Mouse (Mus musculus): ENCODE data around the gene 4921517D22Rik. TPM values are rescaled to one million over a fixed set of nuclear protein-coding genes. Genes with fewer than 3 reads are reported as not detected.

The 4921517D22Rik gene
- total RNA-seq, 1 experiment: not detected

DNA sequence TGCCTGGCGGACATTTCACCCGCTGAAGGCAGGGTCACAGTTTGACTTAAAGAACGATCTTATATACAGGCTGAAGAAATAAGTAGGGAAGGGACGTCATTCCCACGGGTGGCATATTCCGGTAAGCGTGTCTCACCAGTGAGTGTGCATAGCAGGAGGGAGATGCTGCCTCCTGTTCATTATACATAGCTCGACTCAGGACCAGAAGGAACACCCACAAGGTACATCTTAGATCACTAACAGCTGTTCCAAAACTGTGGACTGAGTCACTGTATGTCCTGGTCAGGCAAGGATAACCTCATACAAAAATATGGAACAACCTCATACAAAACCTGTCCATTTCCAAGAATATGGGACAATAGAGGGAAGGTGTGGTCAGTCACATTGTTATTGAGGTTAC, 5.2 kb upstream of the 4921517D22Rik start:
- no peaks in the 10 kb centered on the region for H3K9me3 ChIP-seq (ENCODE audit: control insufficient read depth, insufficient read depth, low read depth, low read length)
- no peak overlapping the region for H3K4me3 ChIP-seq (ENCODE audit: insufficient read depth in 1 of 2, low read depth in 1 of 2, low read length in 2 of 2, poor library complexity in 1 of 2, severe bottlenecking in 1 of 2)
- H3K27ac ChIP-seq (ENCODE audit: insufficient read depth, low read depth, low read length, poor library complexity, severe bottlenecking): no peak overlapping the region
- in situ Hi-C loops (cut with MboI; ENCODE audit: low sequenced_read_pairs in 2 of 2, unreplicated experiment in 2 of 2): no loop called here
- peaks cover 0 to 2% of the 10 kb centered on the region in 2 experiments; a peak in 1 of 4 replicates for H3K4me1 ChIP-seq (ENCODE audit: control insufficient read depth in 2 of 2, insufficient read depth in 2 of 2, low read length in 2 of 2, poor library complexity in 1 of 2)
- no peak overlapping the region for H3K9ac ChIP-seq (ENCODE audit: insufficient read depth, low read depth, low read length, poor library complexity, severe bottlenecking)
- TF ChIP-seq ZNF384 (IDR thresholded peaks at IDR 0.05; ENCODE audit: low read depth, low read length) (no peak), HCFC1 (IDR thresholded peaks at IDR 0.05; ENCODE audit: borderline replicate concordance, insufficient read depth, low read length) (no peak), ZC3H11A (IDR thresholded peaks at IDR 0.05; ENCODE audit: borderline replicate concordance, low read depth, low read length) (no peak), MAFK (IDR thresholded peaks at IDR 0.05; ENCODE audit: insufficient read depth, low read depth, low read length) (no peak), CHD2 (IDR thresholded peaks at IDR 0.05; ENCODE audit: low read depth, low read length) (no peak)
- DNase-seq (ENCODE audit: low read depth, low spot score): no peak
- H3K36me3 ChIP-seq (ENCODE audit: control insufficient read depth, insufficient read depth, low read length, poor library complexity, severe bottlenecking): no peaks in the 10 kb centered on the region

DNA sequence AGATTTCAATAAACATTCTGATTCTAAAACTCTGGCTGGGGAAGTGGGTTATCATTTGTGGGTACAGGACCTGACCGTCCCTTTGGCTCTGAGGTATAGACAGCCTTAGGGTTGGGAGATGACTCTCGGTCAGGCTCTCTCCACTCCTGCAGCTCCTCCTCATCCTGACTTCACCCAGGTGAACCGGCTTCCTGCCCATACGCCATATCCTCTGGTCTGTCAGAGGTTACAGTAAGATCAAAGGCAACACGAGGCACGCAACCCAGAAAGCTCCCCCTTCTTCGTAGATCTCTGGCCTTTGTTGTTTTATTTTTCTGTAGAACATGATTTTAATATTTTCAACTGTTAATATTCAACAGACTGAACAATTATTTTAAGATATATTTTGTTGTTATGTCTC, 1.9 kb upstream of the 4921517D22Rik start:
- Histone ChIP-seq H3K9me3 (ENCODE audit: control insufficient read depth, insufficient read depth, low read depth, low read length) (no peaks in the 10 kb centered on the region), H3K4me1 (ENCODE audit: control insufficient read depth in 2 of 2, insufficient read depth in 2 of 2, low read length in 2 of 2, poor library complexity in 1 of 2) (peaks cover 0 to 2% of the 10 kb centered on the region in 2 experiments; a peak in 1 of 4 replicates), H3K4me3 (ENCODE audit: insufficient read depth in 1 of 2, low read depth in 1 of 2, low read length in 2 of 2, poor library complexity in 1 of 2, severe bottlenecking in 1 of 2) (no peak overlapping the region), H3K36me3 (ENCODE audit: control insufficient read depth, insufficient read depth, low read length, poor library complexity, severe bottlenecking) (no peaks in the 10 kb centered on the region), H3K27ac (ENCODE audit: insufficient read depth, low read depth, low read length, poor library complexity, severe bottlenecking) (no peak overlapping the region; the same call in 1 of the 2 replicates), H3K9ac (ENCODE audit: insufficient read depth, low read depth, low read length, poor library complexity, severe bottlenecking) (no peak overlapping the region)
- DNase-seq (ENCODE audit: low read depth, low spot score): no peak
- in situ Hi-C loops (cut with MboI; ENCODE audit: low sequenced_read_pairs in 2 of 2, unreplicated experiment in 2 of 2): no loop called here
- no peak for TF ChIP-seq MAFK (IDR thresholded peaks at IDR 0.05; ENCODE audit: insufficient read depth, low read depth, low read length)
- no peak for TF ChIP-seq CHD2 (IDR thresholded peaks at IDR 0.05; ENCODE audit: low read depth, low read length)

DNA sequence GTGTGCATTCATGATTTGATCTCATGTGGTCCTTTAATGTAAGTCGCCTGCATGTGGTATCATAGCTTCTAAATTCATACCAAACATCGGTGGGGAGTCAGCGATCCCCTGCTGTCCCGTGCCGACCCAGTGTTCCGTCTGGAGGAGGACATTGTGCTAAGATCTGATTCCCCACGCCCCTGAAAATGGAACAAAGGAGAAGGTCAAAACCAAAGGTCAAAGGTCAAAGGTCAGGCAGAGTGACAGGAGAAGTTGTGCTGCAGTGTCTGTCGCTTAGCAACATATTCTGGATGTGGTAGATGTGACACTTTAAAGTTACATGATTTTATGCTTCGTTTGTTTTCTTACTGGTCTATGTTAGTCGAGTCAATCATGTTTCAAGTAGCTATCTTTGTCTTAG, 2.4 kb downstream of the 4921517D22Rik start:
- no peak for TF ChIP-seq HCFC1 (IDR thresholded peaks at IDR 0.05; ENCODE audit: borderline replicate concordance, insufficient read depth, low read length)
- TF ChIP-seq MAFK (IDR thresholded peaks at IDR 0.05; ENCODE audit: insufficient read depth, low read depth, low read length): no peak
- TF ChIP-seq CHD2 (IDR thresholded peaks at IDR 0.05; ENCODE audit: low read depth, low read length): peak; percentile 54; the same call in 1 of the 2 replicates
- no peak for TF ChIP-seq ZNF384 (IDR thresholded peaks at IDR 0.05; ENCODE audit: low read depth, low read length)
- DNase-seq (ENCODE audit: low read depth, low spot score): no peak
- in situ Hi-C loops (cut with MboI; ENCODE audit: low sequenced_read_pairs in 2 of 2, unreplicated experiment in 2 of 2): no loop called here
- Histone ChIP-seq H3K9me3 (ENCODE audit: control insufficient read depth, insufficient read depth, low read depth, low read length) (no peaks in the 10 kb centered on the region), H3K4me3 (ENCODE audit: insufficient read depth in 1 of 2, low read depth in 1 of 2, low read length in 2 of 2, poor library complexity in 1 of 2, severe bottlenecking in 1 of 2) (no peak overlapping the region), H3K4me1 (ENCODE audit: control insufficient read depth in 2 of 2, insufficient read depth in 2 of 2, low read length in 2 of 2, poor library complexity in 1 of 2) (peaks cover 0 to 2% of the 10 kb centered on the region in 2 experiments; a peak in 1 of 4 replicates), H3K36me3 (ENCODE audit: control insufficient read depth, insufficient read depth, low read length, poor library complexity, severe bottlenecking) (no peaks in the 10 kb centered on the region), H3K9ac (ENCODE audit: insufficient read depth, low read depth, low read length, poor library complexity, severe bottlenecking) (no peak overlapping the region), H3K27ac (ENCODE audit: insufficient read depth, low read depth, low read length, poor library complexity, severe bottlenecking) (no peak overlapping the region)

GRCm38 (mm10) chr13:59690576-59690975, 3.3 kb downstream of the 4921517D22Rik start:
- in situ Hi-C loops (cut with MboI; ENCODE audit: low sequenced_read_pairs in 2 of 2, unreplicated experiment in 2 of 2): no loop called here
- no peak for TF ChIP-seq ZNF384 (IDR thresholded peaks at IDR 0.05; ENCODE audit: low read depth, low read length)
- no peak for TF ChIP-seq HCFC1 (IDR thresholded peaks at IDR 0.05; ENCODE audit: borderline replicate concordance, insufficient read depth, low read length)
- TF ChIP-seq CHD2 (IDR thresholded peaks at IDR 0.05; ENCODE audit: low read depth, low read length): no peak
- TF ChIP-seq ZC3H11A (IDR thresholded peaks at IDR 0.05; ENCODE audit: borderline replicate concordance, low read depth, low read length): no peak
- no peak for TF ChIP-seq MAFK (IDR thresholded peaks at IDR 0.05; ENCODE audit: insufficient read depth, low read depth, low read length)
- peaks cover 0 to 2% of the 10 kb centered on the region in 2 experiments; a peak in 1 of 4 replicates for H3K4me1 ChIP-seq (ENCODE audit: control insufficient read depth in 2 of 2, insufficient read depth in 2 of 2, low read length in 2 of 2, poor library complexity in 1 of 2)
- no peak for DNase-seq (ENCODE audit: low read depth, low spot score)
- no peak overlapping the region for H3K4me3 ChIP-seq (ENCODE audit: insufficient read depth in 1 of 2, low read depth in 1 of 2, low read length in 2 of 2, poor library complexity in 1 of 2, severe bottlenecking in 1 of 2)
- H3K27ac ChIP-seq (ENCODE audit: insufficient read depth, low read depth, low read length, poor library complexity, severe bottlenecking): no peak overlapping the region
- no peak overlapping the region for H3K9ac ChIP-seq (ENCODE audit: insufficient read depth, low read depth, low read length, poor library complexity, severe bottlenecking)
- H3K36me3 ChIP-seq (ENCODE audit: control insufficient read depth, insufficient read depth, low read length, poor library complexity, severe bottlenecking): no peaks in the 10 kb centered on the region
- no peaks in the 10 kb centered on the region for H3K9me3 ChIP-seq (ENCODE audit: control insufficient read depth, insufficient read depth, low read depth, low read length)

- DNase-seq (ENCODE audit: low read depth, low spot score): no peak
- TF ChIP-seq ZC3H11A (IDR thresholded peaks at IDR 0.05; ENCODE audit: borderline replicate concordance, low read depth, low read length) (no peak), ZNF384 (IDR thresholded peaks at IDR 0.05; ENCODE audit: low read depth, low read length) (no peak), HCFC1 (IDR thresholded peaks at IDR 0.05; ENCODE audit: borderline replicate concordance, insufficient read depth, low read length) (no peak), MAFK (IDR thresholded peaks at IDR 0.05; ENCODE audit: insufficient read depth, low read depth, low read length) (no peak), CHD2 (IDR thresholded peaks at IDR 0.05; ENCODE audit: low read depth, low read length) (no peak)
- no peaks in the 10 kb centered on the region for H3K36me3 ChIP-seq (ENCODE audit: control insufficient read depth, insufficient read depth, low read length, poor library complexity, severe bottlenecking)
- peaks cover 0 to 2% of the 10 kb centered on the region in 2 experiments; a peak in 2 of 4 replicates for H3K4me1 ChIP-seq (ENCODE audit: control insufficient read depth in 2 of 2, insufficient read depth in 2 of 2, low read length in 2 of 2, poor library complexity in 1 of 2)
- no peak overlapping the region for H3K4me3 ChIP-seq (ENCODE audit: insufficient read depth in 1 of 2, low read depth in 1 of 2, low read length in 2 of 2, poor library complexity in 1 of 2, severe bottlenecking in 1 of 2)
- no peak overlapping the region for H3K27ac ChIP-seq (ENCODE audit: insufficient read depth, low read depth, low read length, poor library complexity, severe bottlenecking)
- H3K9ac ChIP-seq (ENCODE audit: insufficient read depth, low read depth, low read length, poor library complexity, severe bottlenecking): no peak overlapping the region
- no peaks in the 10 kb centered on the region for H3K9me3 ChIP-seq (ENCODE audit: control insufficient read depth, insufficient read depth, low read depth, low read length)
- in situ Hi-C loops (cut with MboI; ENCODE audit: low sequenced_read_pairs in 2 of 2, unreplicated experiment in 2 of 2): no loop called here
Observed at GRCm38 (mm10) chr13:59689843-59690242, 4.1 kb downstream of the 4921517D22Rik start.

Measured in ES-E14 (cell line).